Mouse (Mus musculus) neural tube, embryonic 14.5 days (tissue): ENCODE results near the gene Spats1. TPM values are rescaled to one million over a fixed set of nuclear protein-coding genes. Genes with fewer than 3 reads are reported as not detected.

Experiments used
- polyA plus RNA-seq: library from polyadenylated mRNA; unstranded; fragments of >200 nt; fragmentation: Nextera tagmentation; extraction: Ambion mirVana; gene quantifications from 2 replicates; pipeline ENCODE4 v1.2.1, GENCODE M21; 2014

Gene Spats1
- polyA plus RNA-seq, 1 experiment from 2014 or later = 2.8 TPM

Other genes starting within 250 kb of the Spats1 start
- gene Cdc5l, start 41.7 kb downstream of the Spats1 start, polyA plus RNA-seq = 68.9 and 69.1 TPM in 2 replicates
- gene Aars2, start 31.4 kb upstream of the Spats1 start, polyA plus RNA-seq = 14.0 and 15.3 TPM in 2 replicates
- gene Tcte1, start 48.0 kb upstream of the Spats1 start, polyA plus RNA-seq = 3.2 and 4.2 TPM in 2 replicates
- gene Tmem151b, start 74.3 kb upstream of the Spats1 start, polyA plus RNA-seq = 14.3 and 15.0 TPM in 2 replicates
- gene Nfkbie, start 80.3 kb upstream of the Spats1 start, polyA plus RNA-seq = 4.2 and 4.9 TPM in 2 replicates
- gene Slc35b2, start 88.5 kb upstream of the Spats1 start, polyA plus RNA-seq = 72.2 and 79.3 TPM in 2 replicates
- gene Hsp90ab1, start 97.9 kb upstream of the Spats1 start, polyA plus RNA-seq = 1,278 and 1,406 TPM in 2 replicates
- 29.1 and 35.9 TPM in 2 replicates for gene Slc29a1, start 124.2 kb upstream of the Spats1 start, polyA plus RNA-seq
- gene Mymx, start 126.7 kb upstream of the Spats1 start, polyA plus RNA-seq = 0.44 and 1.0 TPM in 2 replicates
- 3.4 TPM in 1 of 2 replicates, not detected in the other for gene Capn11, start 183.9 kb upstream of the Spats1 start, polyA plus RNA-seq
- 110 and 129 TPM in 2 replicates for gene Mrpl14, start 210.9 kb upstream of the Spats1 start, polyA plus RNA-seq
- 108 and 117 TPM in 2 replicates for gene Tmem63b, start 211.5 kb upstream of the Spats1 start, polyA plus RNA-seq